Comparison of ENCODE assay signal across 8 mouse cellular contexts in the genomic region with DNA sequence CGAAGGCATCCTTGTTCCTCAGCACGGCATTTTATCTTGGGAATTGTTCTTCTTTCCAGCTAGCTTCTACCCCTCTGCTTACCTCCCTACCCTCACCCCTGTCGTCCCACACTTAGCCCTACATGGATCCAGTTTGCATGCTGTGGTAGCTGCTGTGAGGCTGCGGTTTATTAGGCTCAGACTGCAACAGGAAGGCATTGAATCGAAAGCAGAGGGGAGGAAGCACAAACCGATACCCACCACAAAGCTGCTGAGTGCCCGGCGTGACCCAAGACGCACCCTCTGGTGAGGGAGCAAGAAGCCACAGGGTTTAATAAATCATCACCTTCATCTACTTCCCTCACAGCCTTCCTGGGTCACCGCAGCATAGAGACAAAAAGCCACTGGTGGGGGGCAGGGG. TPM values are rescaled to one million over a fixed set of nuclear protein-coding genes. Genes with fewer than 3 reads are reported as not detected.
DNase-seq lines count a peak whose midpoint lies in the region; ATAC-seq lines count a peak whose summit lies in the region.

No protein-coding gene starts in this region.

- peak overlapping the region; percentile 31 for H3K4me2 ChIP-seq in kidney, embryonic 14.5 days (replicated peaks; ENCODE audit: low read depth, low read length)
- H3K4me2 ChIP-seq in liver, embryonic 11.5 days, result peak overlapping the region; percentile 62

- H3K27ac ChIP-seq in kidney, embryonic 14.5 days (ENCODE audit: low read depth, low read length), result peak overlapping the region; percentile 47; the same call in 1 of the 2 replicates
- H3K27ac ChIP-seq in heart, embryonic 10.5 days, result peak overlapping the region; percentile 69
- no peak overlapping the region for H3K27ac ChIP-seq in liver, embryonic 11.5 days (ENCODE audit: low read depth, low read length)

- H3K9me3 ChIP-seq in kidney, embryonic 14.5 days (ENCODE audit: control insufficient read depth, low read length), result no peaks in the 10 kb centered on the region
- H3K9me3 ChIP-seq in heart, embryonic 10.5 days, result no peaks in the 10 kb centered on the region
- no peaks in the 10 kb centered on the region for H3K9me3 ChIP-seq in liver, embryonic 11.5 days (ENCODE audit: control insufficient read depth, low read length)

- 2% methylated on average over 10 of the region's 10 CpGs for WGBS in kidney, embryonic 14.5 days
- 22% methylated on average over 10 of the region's 10 CpGs for WGBS in heart, embryonic 10.5 days
- 14% methylated on average over 10 of the region's 10 CpGs for WGBS in liver, embryonic 11.5 days

- peak; percentile 13; the same call in 1 of the 2 replicates for ATAC-seq in kidney, embryonic 14.5 days (ENCODE audit: low FRiP score, low TSS enrichment)
- no peak for ATAC-seq in liver, embryonic 11.5 days (replicated peaks; ENCODE audit: low FRiP score)

- no peak overlapping the region for H3K4me3 ChIP-seq in kidney, embryonic 14.5 days (ENCODE audit: low read length)
- H3K4me3 ChIP-seq in heart, embryonic 10.5 days, result peak overlapping the region; percentile 33; the same call in 1 of the 2 replicates
- H3K4me3 ChIP-seq in liver, embryonic 11.5 days (ENCODE audit: low read depth, low read length), result peak overlapping the region; percentile 30; the same call in 1 of the 2 replicates

- H3K9ac ChIP-seq in kidney, embryonic 14.5 days (ENCODE audit: low read depth, low read length), result peak overlapping the region; percentile 12; the same call in 1 of the 2 replicates
- peak overlapping the region; percentile 17; the same call in 1 of the 2 replicates for H3K9ac ChIP-seq in liver, embryonic 11.5 days (ENCODE audit: low read depth, low read length)

- intact Hi-C loops in gastrocnemius, postnatal 14 days (cut with DNase I; ENCODE audit: low total_unique reads), result no loop called here

- H3K36me3 ChIP-seq in kidney, embryonic 14.5 days (ENCODE audit: control insufficient read depth, insufficient read depth, low read length), result no peaks in the 10 kb centered on the region
- no peaks in the 10 kb centered on the region for H3K36me3 ChIP-seq in heart, embryonic 10.5 days
- no peaks in the 10 kb centered on the region; the same call in 1 of the 2 replicates for H3K36me3 ChIP-seq in liver, embryonic 11.5 days (ENCODE audit: control insufficient read depth, insufficient read depth, low read length)

- no peaks in the 10 kb centered on the region for H3K27me3 ChIP-seq in kidney, embryonic 14.5 days (ENCODE audit: control insufficient read depth, insufficient read depth, low read length)
- peaks cover 5% of the 10 kb centered on the region; the same call in 1 of the 2 replicates for H3K27me3 ChIP-seq in heart, embryonic 10.5 days (ENCODE audit: insufficient read depth, poor library complexity, severe bottlenecking)
- no peaks in the 10 kb centered on the region for H3K27me3 ChIP-seq in liver, embryonic 11.5 days (replicated peaks; ENCODE audit: control insufficient read depth, insufficient read depth, low read length)

- no peak for DNase-seq in kidney, postnatal 36 days
- no peak for DNase-seq in heart, embryonic 10.5 days (ENCODE audit: low spot score)
- DNase-seq in liver, embryonic 11.5 days (ENCODE audit: low spot score), result no peak
- peak; percentile 61 for DNase-seq in naive thymus-derived CD4-positive, alpha-beta T cell, adult 2 months (ENCODE audit: low read depth)
- DNase-seq in cerebellum, adult 8-10 months, result no peak
- no peak for DNase-seq in gastrocnemius, postnatal 14 days
- no peak for DNase-seq in ovary, postnatal 10 days (ENCODE audit: low spot score)

- peaks cover 29% of the 10 kb centered on the region for H3K4me1 ChIP-seq in kidney, embryonic 14.5 days (ENCODE audit: control insufficient read depth, insufficient read depth, low read length)
- peaks cover 26% of the 10 kb centered on the region for H3K4me1 ChIP-seq in heart, embryonic 10.5 days
- peaks cover 38% of the 10 kb centered on the region for H3K4me1 ChIP-seq in liver, embryonic 11.5 days (replicated peaks; ENCODE audit: control insufficient read depth, insufficient read depth, low read length)

RNA-seq across cellular contexts. Expression of a gene that starts 31.1 kb away (rescaled TPM):
- 120 and 136 TPM in 2 replicates for polyA plus RNA-seq in kidney, embryonic 14.5 days (2014; fragmentation: Nextera tagmentation; extraction: Ambion mirVana)
- 140 and 154 TPM in 2 replicates for polyA plus RNA-seq in heart, embryonic 10.5 days (2016; fragmentation: Nextera tagmentation; extraction: Ambion mirVana)
- 109 and 113 TPM in 2 replicates for polyA plus RNA-seq in liver, embryonic 11.5 days (2014; fragmentation: Nextera tagmentation; extraction: Ambion mirVana)
- total RNA-seq in gastrocnemius, postnatal 14 days (2021), result 10 to 100 TPM; 30.6 to 31.4 TPM

RNA-seq across cellular contexts. Expression of a gene that starts 43.6 kb away (rescaled TPM):
- polyA plus RNA-seq in kidney, embryonic 14.5 days (2014; fragmentation: Nextera tagmentation; extraction: Ambion mirVana), result 10.7 and 22.1 TPM in 2 replicates
- polyA plus RNA-seq in heart, embryonic 10.5 days (2016; fragmentation: Nextera tagmentation; extraction: Ambion mirVana), result 42.0 and 84.8 TPM in 2 replicates
- polyA plus RNA-seq in liver, embryonic 11.5 days (2014; fragmentation: Nextera tagmentation; extraction: Ambion mirVana), result 16.8 and 16.9 TPM in 2 replicates
- 1,000 to 10,000 TPM; 1,779 to 1,961 TPM for total RNA-seq in gastrocnemius, postnatal 14 days (2021)
